ENCODE assay signal across 14 mouse cellular contexts in genomic region chr13:33090546-33090945, GRCm38 (mm10). TPM values are rescaled to one million over a fixed set of nuclear protein-coding genes. Genes with fewer than 3 reads are reported as not detected.
DNase-seq lines count a peak whose midpoint lies in the region.
"Had no signal": no experiment of that assay in that cellular context is flagged by ENCODE, and none has a peak within 500 bp of the region (broad histone marks: within the 10 kb centered on the region; RNA-seq: fewer than 3 reads in every experiment).

No protein-coding gene starts in this region.

- DNase-seq in layer of hippocampus, adult 9-11 months = peak; percentile 51
- DNase-seq in layer of hippocampus, postnatal 36 days = no peak
- DNase-seq in 3T3-L1 (ENCODE audit: low read depth, low spot score) = peak; percentile 96
- peak; percentile 83 for DNase-seq in Muller cell, postnatal 12 days (ENCODE audit: inconsistent ontology term)
- DNase-seq in left cerebral cortex, adult 9 months (ENCODE audit: low spot score in 2 of 2) = peak; percentile 49 to 66
- no peak for DNase-seq in natural killer cell, adult 2 months (ENCODE audit: low spot score in 2 of 2)
- no peak for DNase-seq in heart, postnatal 36 days
- DNase-seq: adrenal gland, adult 8-10 months; cerebellum, adult 9-11 months; gastrocnemius, postnatal 10 days; heart, adult 18-20 months; heart, postnatal 4 days; kidney, adult 9 months; kidney, postnatal 25 days had no signal

- intact Hi-C loops in heart, postnatal 36 days (cut with DNase I) = no loop called here

RNA-seq across cellular contexts. Expression of gene Serpinb1b, which starts 12.2 kb away (rescaled TPM):
- under 1 TPM; 0.66 to 0.72 TPM for total RNA-seq in layer of hippocampus, postnatal 36 days (2021)
- total RNA-seq in heart, postnatal 36 days (2021) = not detected
- total RNA-seq: heart, adult 18-20 months; heart, postnatal 4 days had no signal

Comparison
In these comparisons a context has a peak if more than half of its experiments do, and no peak if none do; other contexts are left out.
1. DNase-seq: peak in layer of hippocampus, adult 9-11 months (single experiment), 3T3-L1 (single experiment), Muller cell, postnatal 12 days (single experiment) and left cerebral cortex, adult 9 months (2 of 2); none in layer of hippocampus, postnatal 36 days (0 of 2), natural killer cell, adult 2 months (0 of 2) and heart, postnatal 36 days (0 of 2).